Mouse (Mus musculus) stomach, embryonic 15.5 days (tissue): ENCODE measurements around the gene Scel. TPM values are rescaled to one million over a fixed set of nuclear protein-coding genes. Genes with fewer than 3 reads are reported as not detected.

Source experiments
- ATAC-seq: fragments of 200-750 bp; cut with Nextera tagmentation; 2 replicates; pipeline ENCODE4 v1.8.0; 2017; ENCODE audit warnings: low read depth, moderate number of reproducible peaks, moderate TSS enrichment; ENCODE audit not compliant: insufficient read depth, low FRiP score
- H3K27ac ChIP-seq: fragments of 300-500 bp; sonication (generic); 2 replicates; pipeline ENCODE4 v1.5.1; 2015; ENCODE audit warnings: mild to moderate bottlenecking, inconsistent platforms
- H3K27me3 ChIP-seq: fragments of 300-500 bp; sonication (generic); replicated peaks from 2 replicates; pipeline ENCODE4 v1.6.1; 2015; ENCODE audit warnings: inconsistent platforms
- H3K36me3 ChIP-seq: fragments of 300-500 bp; sonication (generic); 2 replicates; pipeline ENCODE4 v1.6.1; 2015; ENCODE audit warnings: inconsistent platforms
- H3K4me1 ChIP-seq: fragments of 300-500 bp; sonication (generic); 2 replicates; pipeline ENCODE4 v1.6.1; 2015; ENCODE audit warnings: inconsistent platforms
- H3K4me2 ChIP-seq: fragments of 300-500 bp; sonication (generic); 2 replicates; pipeline ENCODE4 v1.6.1; 2015; ENCODE audit warnings: mild to moderate bottlenecking, inconsistent platforms
- H3K4me3 ChIP-seq: fragments of 300-500 bp; sonication (generic); replicated peaks from 2 replicates; pipeline ENCODE4 v1.5.1; 2015; ENCODE audit warnings: inconsistent platforms
- H3K9ac ChIP-seq: fragments of 300-500 bp; sonication (generic); 2 replicates; pipeline ENCODE4 v1.6.1; 2015; ENCODE audit warnings: inconsistent platforms
- H3K9me3 ChIP-seq: fragments of 300-500 bp; sonication (generic); 2 replicates; pipeline ENCODE4 v1.6.1; 2016; ENCODE audit warnings: inconsistent platforms
- WGBS: fragments of 180-500 bp; shearing (Covaris S2); methylation state at CpG from one replicate; pipeline ENCODE4 v1.1.7; 2015; 5-methylcytosine and 5-hydroxymethylcytosine counted together
- polyA plus RNA-seq: library from polyadenylated mRNA; unstranded; fragments of >200 nt; fragmentation: Nextera tagmentation; extraction: Ambion mirVana; gene quantifications from 2 replicates; pipeline ENCODE4 v1.2.1, GENCODE M21; 2015

Scel gene
- polyA plus RNA-seq, 1 experiment from 2014 or later, result 10.8 TPM

GRCm38 (mm10) chr14:103550480-103550879 is 37.3 kb downstream of the Scel start:
- no peak overlapping the region for H3K9ac ChIP-seq
- H3K4me1 ChIP-seq, result no peaks in the 10 kb centered on the region
- H3K9me3 ChIP-seq, result no peaks in the 10 kb centered on the region
- H3K4me3 ChIP-seq, result no peak overlapping the region
- no peak overlapping the region for H3K4me2 ChIP-seq
- peak; percentile 56; the same call in 1 of the 2 replicates for ATAC-seq
- no peak overlapping the region for H3K27ac ChIP-seq
- no peaks in the 10 kb centered on the region for H3K36me3 ChIP-seq
- WGBS, result 18% methylated on average over 8 of the region's 8 CpGs
- H3K27me3 ChIP-seq, result no peaks in the 10 kb centered on the region

- no peaks in the 10 kb centered on the region for H3K36me3 ChIP-seq
Measured at GRCm38 (mm10) chr14:103550921-103551320, 37.8 kb downstream of the Scel start.

GRCm38 (mm10) chr14:103551921-103552320 is 38.8 kb downstream of the Scel start:
- no peaks in the 10 kb centered on the region for H3K9me3 ChIP-seq

More at GRCm38 (mm10) chr14:103550921-103551320, 37.8 kb downstream of the Scel start:
- no peaks in the 10 kb centered on the region for H3K27me3 ChIP-seq
- no peak overlapping the region for H3K4me3 ChIP-seq
- no peaks in the 10 kb centered on the region for H3K9me3 ChIP-seq
- ATAC-seq, result no peak
- H3K27ac ChIP-seq, result no peak overlapping the region
- H3K9ac ChIP-seq, result no peak overlapping the region
- 82% methylated on average over 10 of the region's 10 CpGs for WGBS
- H3K4me1 ChIP-seq, result no peaks in the 10 kb centered on the region
- H3K4me2 ChIP-seq, result no peak overlapping the region

GRCm38 (mm10) chr14:103552379-103552778 is 39.2 kb downstream of the Scel start:
- 66% methylated on average over 4 of the region's 4 CpGs for WGBS
- no peak overlapping the region for H3K4me3 ChIP-seq
- no peaks in the 10 kb centered on the region for H3K27me3 ChIP-seq
- no peak for ATAC-seq
- H3K27ac ChIP-seq, result no peak overlapping the region
- H3K9ac ChIP-seq, result no peak overlapping the region
- no peak overlapping the region for H3K4me2 ChIP-seq
- no peaks in the 10 kb centered on the region for H3K9me3 ChIP-seq
- H3K36me3 ChIP-seq, result no peaks in the 10 kb centered on the region
- H3K4me1 ChIP-seq, result no peaks in the 10 kb centered on the region

More at GRCm38 (mm10) chr14:103551921-103552320, 38.8 kb downstream of the Scel start:
- Histone ChIP-seq H3K36me3 (no peaks in the 10 kb centered on the region), H3K27ac (no peak overlapping the region), H3K4me1 (no peaks in the 10 kb centered on the region), H3K9ac (no peak overlapping the region), H3K27me3 (no peaks in the 10 kb centered on the region), H3K4me2 (no peak overlapping the region), H3K4me3 (no peak overlapping the region)
- WGBS, result 79% methylated on average over 4 of the region's 4 CpGs
- ATAC-seq, result no peak

GRCm38 (mm10) chr14:103556609-103557008 is 43.5 kb downstream of the Scel start:
- H3K4me2 ChIP-seq, result no peak overlapping the region
- H3K27ac ChIP-seq, result no peak overlapping the region
- H3K9me3 ChIP-seq, result no peaks in the 10 kb centered on the region
- 52% methylated on average over 5 of the region's 5 CpGs for WGBS
- no peaks in the 10 kb centered on the region for H3K36me3 ChIP-seq
- no peaks in the 10 kb centered on the region for H3K4me1 ChIP-seq
- H3K9ac ChIP-seq, result no peak overlapping the region
- no peak for ATAC-seq
- H3K4me3 ChIP-seq, result no peak overlapping the region
- H3K27me3 ChIP-seq, result no peaks in the 10 kb centered on the region

GRCm38 (mm10) chr14:103561383-103562096 is 48.4 kb downstream of the Scel start:
- Histone ChIP-seq H3K36me3 (no peaks in the 10 kb centered on the region), H3K9ac (no peak overlapping the region), H3K4me3 (no peak overlapping the region), H3K9me3 (no peaks in the 10 kb centered on the region), H3K27ac (no peak overlapping the region), H3K27me3 (no peaks in the 10 kb centered on the region), H3K4me1 (no peaks in the 10 kb centered on the region), H3K4me2 (no peak overlapping the region)
- 79% methylated on average over 8 of the region's 8 CpGs for WGBS
- no peak for ATAC-seq

- Histone ChIP-seq H3K27me3 (no peaks in the 10 kb centered on the region), H3K27ac (no peak overlapping the region), H3K9me3 (no peaks in the 10 kb centered on the region), H3K36me3 (no peaks in the 10 kb centered on the region), H3K4me1 (no peaks in the 10 kb centered on the region), H3K4me3 (no peak overlapping the region), H3K9ac (no peak overlapping the region), H3K4me2 (no peak overlapping the region)
- no peak for ATAC-seq
- 32% methylated on average over 1 of the region's 1 CpGs for WGBS
Measured at GRCm38 (mm10) chr14:103567957-103568356, 54.8 kb downstream of the Scel start.

- no peak for ATAC-seq
- Histone ChIP-seq H3K9ac (no peak overlapping the region), H3K4me3 (no peak overlapping the region), H3K36me3 (no peaks in the 10 kb centered on the region), H3K9me3 (no peaks in the 10 kb centered on the region), H3K27ac (no peak overlapping the region), H3K4me2 (no peak overlapping the region), H3K4me1 (no peaks in the 10 kb centered on the region), H3K27me3 (no peaks in the 10 kb centered on the region)
- WGBS, result 53% methylated on average over 2 of the region's 2 CpGs
Measured at GRCm38 (mm10) chr14:103568433-103568832, 55.3 kb downstream of the Scel start.

- 76% methylated on average over 13 of the region's 13 CpGs for WGBS
- Histone ChIP-seq H3K27ac (no peak overlapping the region), H3K36me3 (no peaks in the 10 kb centered on the region), H3K9ac (no peak overlapping the region), H3K9me3 (no peaks in the 10 kb centered on the region), H3K4me1 (no peaks in the 10 kb centered on the region), H3K27me3 (no peaks in the 10 kb centered on the region), H3K4me3 (no peak overlapping the region), H3K4me2 (no peak overlapping the region)
- no peak for ATAC-seq
Measured at GRCm38 (mm10) chr14:103571598-103572320, 58.6 kb downstream of the Scel start.

GRCm38 (mm10) chr14:103575854-103576253 is 62.7 kb downstream of the Scel start:
- Histone ChIP-seq H3K27me3 (no peaks in the 10 kb centered on the region), H3K9me3 (no peaks in the 10 kb centered on the region), H3K27ac (no peak overlapping the region), H3K4me3 (no peak overlapping the region), H3K36me3 (no peaks in the 10 kb centered on the region), H3K4me1 (no peaks in the 10 kb centered on the region), H3K4me2 (no peak overlapping the region), H3K9ac (no peak overlapping the region)
- no peak for ATAC-seq
- WGBS, result 67% methylated on average over 7 of the region's 7 CpGs

- Histone ChIP-seq H3K4me1 (no peaks in the 10 kb centered on the region), H3K9ac (no peak overlapping the region), H3K4me3 (no peak overlapping the region), H3K27ac (no peak overlapping the region), H3K27me3 (no peaks in the 10 kb centered on the region), H3K36me3 (no peaks in the 10 kb centered on the region), H3K9me3 (no peaks in the 10 kb centered on the region), H3K4me2 (no peak overlapping the region)
- ATAC-seq, result no peak
Measured at GRCm38 (mm10) chr14:103577011-103577410, 63.9 kb downstream of the Scel start.

GRCm38 (mm10) chr14:103586662-103587061 is 73.5 kb downstream of the Scel start:
- Histone ChIP-seq H3K4me2 (no peak overlapping the region), H3K9ac (no peak overlapping the region), H3K27ac (no peak overlapping the region), H3K9me3 (no peaks in the 10 kb centered on the region), H3K27me3 (no peaks in the 10 kb centered on the region), H3K36me3 (no peaks in the 10 kb centered on the region), H3K4me3 (no peak overlapping the region), H3K4me1 (no peaks in the 10 kb centered on the region)
- 33% methylated on average over 4 of the region's 4 CpGs for WGBS
- ATAC-seq, result no peak
